Mouse (Mus musculus): ENCODE results near the gene Cntln.
A peak's percentile ranks its signal among the peaks of the same experiment; 100 is the strongest.

The Cntln gene

DNA sequence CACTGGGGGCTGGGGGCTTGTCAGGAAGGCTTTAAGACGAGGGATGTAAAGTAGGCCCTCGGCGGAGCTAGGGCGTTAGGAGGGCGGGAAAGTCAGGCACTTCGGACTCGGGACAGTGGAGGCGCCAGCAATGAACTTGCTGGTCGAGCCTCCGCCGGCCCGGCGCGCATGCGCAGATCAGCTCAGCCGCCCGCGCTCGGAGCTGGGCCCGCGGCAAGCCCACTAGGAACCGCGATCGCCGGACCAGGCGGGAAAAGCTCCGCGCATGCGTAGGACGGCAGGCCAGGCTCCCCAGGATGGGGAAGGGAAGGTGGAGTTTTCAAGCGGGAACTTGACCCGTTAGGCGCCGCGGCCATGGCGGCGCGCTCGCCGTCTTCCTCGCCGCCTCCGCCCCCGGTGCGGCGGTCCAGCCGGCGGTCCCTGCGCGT lies at the start of gene Cntln:
TSS of gene Cntln (plus strand) at position 199 of the 428 bp plus-strand sequence.
- DNase-seq (ENCODE audit: low spot score in 2 of 2): peak; percentile 92 to 94

DNA sequence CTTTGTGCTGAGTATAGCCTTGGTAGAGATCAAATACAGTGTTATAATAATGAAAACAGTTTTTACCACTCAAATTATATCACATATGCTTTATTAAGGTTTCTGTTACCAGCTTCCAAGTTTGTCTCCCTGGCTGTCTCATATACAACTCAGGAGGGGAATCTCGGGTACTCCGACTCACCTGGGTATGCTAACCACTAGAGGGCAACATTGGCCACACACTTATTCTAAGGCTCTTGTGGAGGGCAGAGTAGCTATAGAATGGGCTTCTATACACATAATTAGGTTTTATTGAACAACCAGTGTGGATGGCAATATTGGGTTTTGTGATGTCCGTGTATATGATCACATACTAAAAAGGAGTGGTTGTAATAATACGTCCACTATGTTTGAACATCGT lies 47.1 kb upstream of the Cntln start:
- DNase-seq (ENCODE audit: low spot score in 2 of 2): peak in 1 of 2 experiments; percentile 30

DNA sequence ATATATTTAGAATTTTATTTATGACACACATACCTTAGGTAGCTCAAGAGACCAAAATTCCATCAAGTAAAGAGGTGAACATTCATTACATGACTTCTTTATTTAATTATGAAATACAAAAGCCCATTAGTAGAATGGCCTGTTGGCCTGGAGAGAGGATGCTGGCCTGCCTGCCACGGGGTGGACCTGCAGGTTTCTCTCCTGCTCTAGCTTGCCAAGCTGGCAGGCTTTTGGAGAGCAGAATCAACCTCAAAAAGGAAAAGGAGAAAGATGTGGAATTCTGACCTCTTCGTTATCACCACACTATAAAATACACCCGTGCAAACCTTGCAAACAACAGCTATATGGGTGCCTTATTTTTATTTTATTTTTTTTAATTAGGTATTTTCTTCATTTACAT lies 45.6 kb upstream of the Cntln start:
- DNase-seq (ENCODE audit: low spot score in 2 of 2): no peak

DNA sequence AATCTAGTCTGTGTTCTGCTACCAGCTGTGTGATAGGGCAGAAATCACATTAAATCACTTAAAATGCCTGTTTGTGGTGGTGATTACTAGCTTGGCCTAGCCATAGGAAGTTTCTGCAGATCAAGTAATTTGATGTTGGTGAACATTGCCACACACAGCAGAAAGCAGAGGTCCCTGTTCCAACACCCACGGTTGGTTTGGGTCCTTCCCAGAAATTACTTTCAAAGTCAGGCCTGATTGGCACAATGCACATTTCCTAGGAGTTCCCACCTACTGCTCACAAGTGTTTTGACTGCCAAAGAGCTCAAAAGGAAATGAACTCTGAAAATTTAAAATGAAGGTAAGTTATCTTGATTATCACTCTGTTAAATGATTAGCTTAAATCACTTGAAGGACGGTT lies 44.6 kb upstream of the Cntln start:
- no peak for DNase-seq (ENCODE audit: low spot score in 2 of 2)

DNA sequence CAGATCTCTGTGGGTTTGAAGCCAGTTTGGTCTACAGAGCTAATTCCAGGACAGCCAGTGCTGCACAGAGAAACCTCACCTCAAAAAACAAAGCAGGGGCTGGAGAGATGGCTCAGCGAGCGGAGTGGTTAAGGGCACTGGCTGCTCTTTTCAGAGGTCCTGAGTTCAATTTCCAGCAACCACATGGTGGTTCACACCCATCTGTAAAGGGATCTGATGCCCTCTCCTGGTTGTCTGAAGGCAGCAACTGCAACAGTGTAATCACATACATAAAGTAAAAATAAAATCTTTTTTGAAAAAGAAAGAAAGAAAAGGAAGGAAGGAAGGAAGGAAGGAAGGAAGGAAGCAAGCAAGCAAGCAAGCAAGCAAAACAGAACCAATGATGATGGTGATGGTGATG lies 26.5 kb upstream of the Cntln start:
- no peak for DNase-seq (ENCODE audit: low spot score in 2 of 2)

DNA sequence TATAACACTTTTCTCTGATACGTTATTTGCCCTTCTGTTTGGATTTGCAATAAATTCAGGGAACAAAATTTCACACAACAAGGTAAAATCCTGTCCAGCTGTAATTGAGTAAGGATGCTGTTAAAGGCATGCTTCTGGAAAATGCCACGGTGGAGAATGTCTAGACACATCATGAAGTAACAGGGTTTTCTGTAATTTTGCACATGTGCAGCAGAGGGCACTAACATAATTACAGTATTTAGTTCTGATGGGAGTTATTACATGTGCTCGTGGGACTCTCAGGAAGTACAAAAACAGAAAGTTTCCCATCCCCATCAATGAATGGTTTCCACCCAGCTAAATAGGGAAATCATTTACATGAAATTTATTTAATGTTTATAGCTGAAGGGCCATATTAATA lies 7.8 kb upstream of the Cntln start:
- DNase-seq (ENCODE audit: low spot score in 2 of 2): peak; percentile 28 to 68

DNA sequence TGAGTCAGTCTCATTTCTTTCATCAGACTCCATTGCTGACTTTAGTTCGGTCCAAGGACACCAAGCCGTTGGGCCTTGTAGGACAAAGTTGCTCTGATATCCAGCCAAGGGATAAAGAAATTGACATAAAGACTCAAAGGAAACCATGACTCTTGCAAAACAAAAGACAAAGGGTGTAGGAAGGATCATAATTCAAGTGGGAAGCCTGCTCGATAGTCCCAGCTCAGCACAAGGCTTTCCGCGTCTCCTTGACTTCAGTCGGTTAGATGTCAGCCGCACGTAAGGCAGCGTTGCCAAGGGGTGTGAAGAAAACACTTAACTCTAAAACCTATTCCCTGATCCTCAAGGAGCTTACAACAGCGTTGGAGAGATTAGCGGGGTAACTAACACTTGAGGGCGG lies 463 bp upstream of the Cntln start:
- DNase-seq (ENCODE audit: low spot score in 2 of 2): no peak

DNA sequence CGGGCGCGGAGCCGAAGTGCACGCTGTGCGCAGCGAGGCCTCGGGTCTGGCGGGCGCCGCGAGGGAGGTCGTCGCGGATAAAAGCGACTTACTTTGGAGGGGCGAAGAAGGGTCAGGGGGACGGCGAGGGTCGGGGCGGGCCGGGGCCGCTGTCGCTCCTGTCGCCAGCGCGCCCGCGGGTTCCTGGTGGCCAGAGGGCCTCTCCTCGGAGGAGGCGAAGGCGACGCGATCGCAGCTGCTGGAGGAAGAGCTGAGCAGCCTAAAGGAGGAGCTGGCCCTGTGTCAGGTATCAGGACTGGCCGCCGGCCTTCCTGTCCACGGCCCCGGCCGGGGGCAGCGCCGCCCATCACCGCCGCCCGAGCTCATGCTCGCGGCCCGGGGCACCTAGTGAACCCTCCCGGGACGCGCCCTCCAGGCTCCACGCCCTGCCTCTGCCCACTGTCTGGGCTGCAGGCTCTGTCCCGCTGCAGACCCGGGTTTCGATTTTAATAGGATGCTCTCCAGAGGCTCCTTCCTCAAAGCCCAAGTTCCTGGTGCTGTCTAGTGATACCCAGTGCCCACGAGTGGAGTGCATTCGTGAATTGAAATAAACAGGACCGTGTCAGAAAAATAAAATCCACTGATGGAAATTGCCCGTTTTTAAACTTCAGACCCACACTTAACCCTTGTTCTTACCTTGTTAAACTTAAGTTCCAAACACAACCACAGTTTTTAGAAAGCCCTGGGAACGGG lies 596 bp downstream of the Cntln start:
- DNase-seq (ENCODE audit: low spot score in 2 of 2): peak; percentile 26 to 35

DNA sequence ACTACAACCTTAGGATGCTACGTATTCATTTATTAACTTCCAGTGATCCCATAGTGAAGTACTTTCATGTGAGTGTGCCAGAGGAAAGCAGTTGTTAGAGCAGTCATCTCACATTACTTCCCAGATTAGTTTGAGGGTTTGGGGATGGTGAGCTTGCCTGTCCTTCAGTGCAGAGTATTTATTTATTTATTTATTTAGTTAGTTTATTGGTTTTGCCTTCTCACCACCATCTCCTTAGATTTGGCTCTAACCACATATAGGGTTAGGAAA lies 1.1 kb downstream of the Cntln start:
- no peak for DNase-seq (ENCODE audit: low spot score in 2 of 2)

DNA sequence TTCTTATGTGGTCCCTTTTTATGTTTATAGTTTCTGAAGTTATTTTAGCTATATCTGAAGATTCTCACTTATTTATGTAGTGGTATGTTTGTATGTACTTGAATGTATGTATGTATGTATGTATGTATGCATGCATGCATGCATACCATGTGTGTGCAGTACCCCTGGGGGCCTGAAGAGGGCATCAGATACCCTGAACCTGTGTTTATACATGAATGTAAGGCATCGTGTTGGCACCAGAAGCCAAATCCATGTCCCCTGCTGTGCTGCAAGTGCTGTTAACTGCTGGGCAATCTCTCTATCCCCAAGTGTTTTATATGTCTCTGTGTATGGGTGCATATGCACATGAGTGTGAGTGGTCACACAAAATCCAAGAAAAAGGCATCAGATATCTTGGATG lies 34.3 kb downstream of the Cntln start:
- DNase-seq (ENCODE audit: low spot score in 2 of 2): no peak

DNA sequence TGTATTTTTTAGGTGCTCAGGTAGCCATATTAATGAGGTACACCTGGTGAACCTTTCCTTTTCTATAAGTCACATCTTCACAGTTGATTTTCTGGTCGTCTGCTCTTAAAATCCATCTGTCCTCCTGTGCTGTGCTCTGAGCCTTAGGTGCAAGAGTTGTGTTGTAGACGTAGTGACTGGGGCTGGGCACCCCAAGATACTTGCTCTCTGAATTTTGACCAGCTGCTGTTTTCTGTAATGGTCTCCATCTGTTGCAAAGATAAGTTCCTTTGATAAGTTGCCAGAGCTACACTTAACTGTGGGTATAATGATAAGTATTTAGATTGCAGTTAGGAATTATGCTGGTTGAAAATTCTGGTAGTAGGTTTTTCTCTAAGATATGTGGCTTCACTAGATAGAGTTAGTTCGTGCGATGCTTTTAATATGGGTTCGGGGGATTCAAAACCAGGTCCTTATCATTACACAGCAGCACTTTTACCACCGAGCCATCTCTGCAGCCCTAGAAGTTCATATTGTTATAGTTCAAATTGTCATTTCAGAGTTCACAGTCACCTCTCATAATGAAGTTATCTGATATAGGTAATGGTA lies 50.3 kb downstream of the Cntln start:
- DNase-seq (ENCODE audit: low spot score in 2 of 2): no peak

DNA sequence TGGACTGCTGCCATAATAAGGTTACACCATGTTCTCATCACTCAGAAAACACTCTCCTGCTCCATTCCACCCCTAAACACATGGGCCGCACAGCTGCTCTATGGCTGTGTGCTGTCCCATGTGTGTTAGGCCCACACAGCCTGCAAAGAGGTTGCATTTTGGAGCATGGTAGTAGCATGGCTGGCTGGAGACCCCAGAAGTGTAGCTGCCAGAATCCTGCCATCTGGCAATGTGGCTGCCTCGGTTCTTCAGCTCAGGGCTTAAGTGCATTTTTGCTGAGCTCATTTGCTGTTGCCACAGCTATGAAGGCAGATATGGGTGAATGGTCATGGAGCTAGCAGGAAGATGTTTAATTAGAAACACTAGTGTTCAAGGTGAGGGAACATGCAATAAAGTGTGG lies 58.0 kb downstream of the Cntln start:
- no peak for DNase-seq (ENCODE audit: low spot score in 2 of 2)

DNA sequence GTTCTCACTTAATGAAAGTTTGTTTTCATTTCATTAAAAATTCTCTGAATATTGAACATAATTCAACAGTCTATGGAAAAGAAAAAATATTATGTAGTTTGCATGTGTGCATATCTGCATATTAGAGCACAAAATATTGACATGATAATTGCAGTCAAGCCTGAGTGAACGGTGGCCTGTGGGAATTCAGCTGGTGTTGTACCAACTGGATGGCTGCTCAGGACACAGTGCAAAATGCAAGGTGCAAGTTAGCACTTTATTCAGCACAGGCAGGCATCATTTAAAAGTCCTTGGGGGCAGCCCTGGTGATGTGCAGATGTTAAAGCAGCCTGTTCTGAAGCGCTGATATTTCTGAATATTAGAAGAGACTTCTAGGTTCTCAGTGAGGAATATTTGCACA lies 58.5 kb downstream of the Cntln start:
- no peak for DNase-seq (ENCODE audit: low spot score in 2 of 2)

DNA sequence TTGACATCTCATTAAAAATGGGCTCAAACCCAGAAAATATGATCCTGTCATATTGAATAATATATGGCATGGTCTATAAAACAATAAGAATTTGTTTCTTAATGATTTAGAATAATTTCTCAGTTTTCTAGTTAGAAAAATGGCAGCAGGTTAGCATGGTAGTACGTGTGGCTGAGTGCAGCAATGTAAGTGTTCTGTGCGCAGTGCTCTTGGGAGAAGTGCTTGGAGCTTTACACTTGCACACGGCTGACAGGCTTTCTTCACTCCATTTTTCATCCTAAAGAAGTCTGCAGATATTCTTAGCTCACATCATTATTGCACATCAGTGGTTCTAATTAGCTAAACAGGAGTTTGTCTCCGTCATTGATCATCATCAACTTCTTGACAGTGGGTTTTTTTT lies 60.0 kb downstream of the Cntln start:
- DNase-seq (ENCODE audit: low spot score in 2 of 2): no peak

DNA sequence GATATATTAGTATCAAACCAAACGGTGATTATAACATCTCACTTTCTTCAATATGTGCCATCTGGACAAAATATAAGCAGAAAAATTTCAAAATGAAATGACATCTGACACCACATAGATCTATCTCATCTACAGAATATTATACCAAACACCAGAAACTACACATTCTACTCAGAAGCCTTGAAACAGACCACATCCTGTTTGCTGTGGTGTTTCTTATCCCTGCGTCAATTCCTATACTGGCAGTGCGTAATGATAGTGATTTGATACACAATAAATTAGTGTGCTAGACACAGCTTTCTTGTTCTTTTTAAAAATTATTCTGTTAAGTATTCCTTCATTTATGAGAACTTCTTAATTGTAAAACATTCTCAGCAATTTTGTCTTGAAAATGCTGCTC lies 62.3 kb downstream of the Cntln start:
- DNase-seq (ENCODE audit: low spot score in 2 of 2): no peak

DNA sequence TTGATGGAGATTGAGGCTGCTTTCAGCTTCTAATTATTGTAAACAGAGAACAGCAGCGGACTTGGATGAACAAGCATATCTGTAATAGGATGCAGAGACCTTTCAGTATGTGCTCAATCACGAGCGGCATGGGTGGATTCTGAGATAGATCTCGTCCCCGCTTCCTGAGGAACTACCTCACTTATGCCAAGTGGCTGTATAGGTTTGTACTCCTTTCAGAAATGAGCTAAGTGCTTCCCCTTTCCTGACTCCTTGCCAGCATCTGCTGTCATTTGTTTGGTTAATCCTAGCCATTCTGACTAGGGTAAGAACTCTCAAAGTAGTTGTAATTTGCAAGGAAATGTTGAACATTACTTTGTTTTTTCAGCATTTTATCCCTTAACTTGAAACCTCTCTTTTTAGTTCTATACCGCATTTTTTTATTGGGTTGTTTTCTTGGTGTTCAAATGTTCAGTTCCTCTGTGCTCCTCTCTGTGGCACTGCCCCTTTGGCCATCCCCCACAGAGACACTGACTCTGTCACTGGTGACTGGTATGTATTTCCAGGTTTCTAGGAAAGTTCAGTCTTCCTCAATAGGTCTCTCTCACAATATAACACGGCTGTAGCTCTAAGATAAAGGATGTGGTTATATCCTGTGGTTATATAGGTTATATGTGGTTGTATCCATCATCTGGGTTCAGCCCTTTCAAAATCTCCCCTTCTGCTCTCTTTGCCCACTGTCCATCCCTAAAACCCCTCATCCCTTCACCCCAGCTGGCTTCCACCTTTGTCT lies 93.0 kb downstream of the Cntln start:
- no peak for DNase-seq (ENCODE audit: low spot score in 2 of 2)

DNA sequence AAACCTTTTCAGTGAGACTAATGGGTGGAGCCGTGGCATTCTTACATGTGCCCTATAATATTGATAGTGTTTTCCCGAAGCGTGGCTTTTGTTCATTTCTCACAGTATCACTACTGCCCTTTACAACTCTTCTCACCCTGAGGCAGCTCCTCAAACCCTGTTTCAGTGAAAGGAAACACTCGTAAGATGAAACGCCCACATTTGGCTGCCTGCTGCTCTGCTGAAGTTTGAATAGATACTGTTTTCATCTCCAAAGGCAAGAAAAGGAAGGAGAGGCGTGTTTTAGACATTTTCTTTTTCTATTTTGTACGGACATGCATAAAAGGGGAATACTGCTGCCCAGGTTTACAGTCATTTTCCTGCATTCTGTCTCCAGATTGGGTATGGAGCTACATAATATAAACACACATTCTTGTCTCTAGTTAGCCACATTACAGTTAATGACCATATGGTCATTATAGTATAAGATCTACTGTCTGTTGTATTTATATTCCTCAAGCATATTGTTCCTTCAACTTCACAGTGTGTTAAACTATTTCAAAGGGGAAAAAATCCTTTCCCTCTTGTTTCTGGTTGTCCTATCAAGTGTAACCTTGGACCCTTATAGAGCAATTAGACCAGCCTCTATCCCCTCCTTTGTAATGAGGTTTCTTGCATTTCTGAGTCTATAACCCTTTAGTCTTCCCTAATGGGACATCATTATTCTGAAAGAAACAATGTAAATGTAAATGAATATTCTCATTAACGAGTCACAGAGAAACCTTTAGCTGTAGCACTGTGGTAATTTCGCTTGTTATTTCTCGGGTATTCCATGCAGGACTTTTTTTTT lies 111.6 kb downstream of the Cntln start:
- DNase-seq (ENCODE audit: low spot score in 2 of 2): peak in 1 of 2 experiments; percentile 52

DNA sequence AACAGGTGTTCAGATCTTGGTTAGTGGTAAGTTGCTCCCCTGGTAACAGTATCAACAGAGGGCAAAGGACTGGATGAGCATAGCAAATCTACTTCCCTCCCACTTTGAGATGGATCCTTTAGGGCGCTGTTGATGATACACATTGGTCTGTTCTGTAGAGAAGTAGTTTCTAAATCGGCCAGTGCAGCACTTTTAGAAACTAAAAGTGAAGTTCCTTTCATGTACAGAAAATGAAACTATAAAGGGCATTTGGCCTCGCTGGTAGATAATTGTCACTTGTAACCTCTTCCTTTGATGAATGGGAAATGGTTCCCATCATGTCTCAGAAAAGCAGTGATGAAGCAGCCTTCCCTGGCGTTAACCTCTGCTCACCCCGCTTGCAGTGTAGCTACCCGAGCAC lies 121.5 kb downstream of the Cntln start:
- DNase-seq (ENCODE audit: low spot score in 2 of 2): no peak

DNA sequence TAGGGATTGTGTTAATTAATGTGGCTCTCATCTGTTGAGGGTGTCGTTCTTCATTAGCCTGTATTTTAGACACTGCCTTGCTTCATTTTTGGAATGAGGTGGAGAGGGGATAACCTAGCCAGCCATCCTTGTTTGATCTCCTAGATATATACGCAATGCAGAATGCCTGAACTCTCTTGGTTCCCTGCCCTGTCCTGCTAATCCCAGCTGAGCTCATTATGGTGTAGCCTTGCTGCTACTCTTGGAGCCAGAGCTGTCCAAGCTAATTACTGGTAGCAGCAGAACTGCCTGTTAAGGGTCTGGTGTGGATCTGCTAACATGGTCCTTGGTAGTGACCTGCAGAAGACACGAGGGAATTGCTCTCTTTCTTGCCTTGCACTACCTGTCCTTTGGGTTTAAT lies 122.7 kb downstream of the Cntln start:
- no peak for DNase-seq (ENCODE audit: low spot score in 2 of 2)

DNA sequence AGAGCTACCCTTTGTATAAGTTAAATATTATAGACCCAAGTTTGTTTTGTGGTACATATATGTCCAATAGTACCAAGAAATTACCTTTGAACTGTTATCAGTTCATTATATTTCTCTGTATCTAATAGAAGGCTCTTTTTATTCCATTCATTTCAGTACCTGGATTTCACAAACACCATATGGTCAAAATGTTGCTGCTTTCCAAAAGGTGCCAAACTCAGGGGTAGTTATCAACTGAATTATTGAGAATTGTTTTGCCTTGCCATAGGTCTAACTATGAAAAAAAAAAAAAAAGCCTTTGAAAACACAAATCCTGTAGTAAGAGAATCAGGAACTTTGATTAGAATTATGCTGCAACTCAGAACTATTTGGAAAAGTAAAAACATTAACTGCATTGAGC lies 126.7 kb downstream of the Cntln start:
- DNase-seq (ENCODE audit: low spot score in 2 of 2): no peak

DNA sequence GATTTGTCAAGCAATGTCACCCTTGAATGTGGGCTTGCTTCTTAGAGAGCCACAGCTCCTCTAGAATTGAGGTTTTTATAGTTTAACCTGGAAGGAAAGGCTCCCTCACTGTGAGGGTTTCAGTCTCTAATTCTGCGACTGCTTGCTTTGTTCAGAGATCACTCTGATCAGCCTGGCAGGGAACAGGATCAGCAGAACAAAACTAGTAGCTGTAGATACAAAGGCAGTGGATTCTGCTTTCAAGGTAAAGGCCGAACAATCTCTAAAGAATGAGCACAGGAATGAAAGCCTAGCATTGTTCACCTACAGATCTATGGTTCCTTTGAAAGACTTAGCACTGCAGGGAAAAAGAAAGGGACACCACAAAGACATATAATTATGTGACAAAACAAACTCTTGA lies 161.6 kb downstream of the Cntln start:
- DNase-seq (ENCODE audit: low spot score in 2 of 2): no peak

DNA sequence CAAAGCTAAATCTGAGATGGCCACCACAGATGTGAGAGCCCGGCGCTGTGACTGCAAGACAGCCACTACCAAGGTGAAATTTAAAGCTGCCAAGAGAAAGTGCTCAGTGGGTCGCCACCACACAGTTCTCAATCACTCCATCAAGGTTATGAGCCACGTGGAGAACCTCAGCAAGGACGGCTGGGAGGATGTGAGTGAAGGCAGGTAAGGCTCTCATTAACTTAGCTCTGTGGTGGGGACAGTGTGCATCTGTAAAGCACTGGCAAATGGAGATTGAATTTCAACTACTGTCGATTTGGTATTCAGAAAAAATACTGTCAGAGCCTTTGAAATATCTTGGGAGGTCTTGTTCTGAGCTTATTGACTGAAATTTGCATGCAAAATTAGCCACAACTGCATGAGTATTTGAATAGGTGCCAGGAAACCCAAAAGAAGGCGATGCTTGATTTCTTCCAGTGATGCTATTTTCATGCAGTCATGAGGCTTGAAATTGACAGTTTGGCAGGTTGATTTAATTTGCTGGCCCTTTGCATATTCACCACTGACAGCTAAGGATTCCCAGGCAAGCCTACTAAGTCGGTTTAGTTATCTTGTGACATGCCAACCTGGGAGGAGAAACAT lies 165.9 kb downstream of the Cntln start:
- no peak for DNase-seq (ENCODE audit: low spot score in 2 of 2)

All from frontal cortex, postnatal 36 days (tissue).